Mouse (Mus musculus) hindbrain, embryonic 15.5 days (tissue): ENCODE measurements around the gene Otop2. TPM values are rescaled to one million over a fixed set of nuclear protein-coding genes. Genes with fewer than 3 reads are reported as not detected.

Experiments used
- ATAC-seq: fragments of 200-750 bp; cut with Nextera tagmentation; 2 replicates; pipeline ENCODE4 v1.8.0; 2017; ENCODE audit warnings: low read depth, moderate number of reproducible peaks, moderate TSS enrichment; ENCODE audit not compliant: low FRiP score
- H3K27ac ChIP-seq: fragments of 300-500 bp; sonication (generic); replicated peaks from 2 replicates; pipeline ENCODE4 v1.5.1; 2015; ENCODE audit warnings: mild to moderate bottlenecking, inconsistent platforms
- H3K27me3 ChIP-seq: fragments of 300-500 bp; sonication (generic); 2 replicates; pipeline ENCODE4 v1.6.1; 2015; ENCODE audit warnings: control low read depth, inconsistent platforms
- H3K36me3 ChIP-seq: fragments of 300-500 bp; sonication (generic); 2 replicates; pipeline ENCODE4 v1.6.1; 2015; ENCODE audit warnings: control low read depth, inconsistent platforms
- H3K4me1 ChIP-seq: fragments of 300-500 bp; sonication (generic); replicated peaks from 2 replicates; pipeline ENCODE4 v1.6.1; 2015; ENCODE audit warnings: control low read depth, inconsistent platforms
- H3K4me2 ChIP-seq: fragments of 300-500 bp; sonication (generic); 2 replicates; pipeline ENCODE4 v1.6.1; 2015; ENCODE audit warnings: moderate library complexity, mild to moderate bottlenecking, inconsistent platforms
- H3K4me3 ChIP-seq: fragments of 300-500 bp; sonication (generic); 2 replicates; pipeline ENCODE4 v1.5.1; 2015; ENCODE audit warnings: mild to moderate bottlenecking, inconsistent platforms
- H3K9ac ChIP-seq: fragments of 300-500 bp; sonication (generic); 2 replicates; pipeline ENCODE4 v1.6.1; 2015; ENCODE audit warnings: inconsistent platforms
- H3K9me3 ChIP-seq: fragments of 300-500 bp; sonication (generic); 2 replicates; pipeline ENCODE4 v1.6.1; 2016; ENCODE audit warnings: control low read depth, inconsistent platforms
- WGBS: fragments of 180-500 bp; shearing (Covaris S2); methylation state at CpG from one replicate; pipeline ENCODE4 v1.1.7; 2015; 5-methylcytosine and 5-hydroxymethylcytosine counted together
- polyA plus RNA-seq: library from polyadenylated mRNA; unstranded; fragments of >200 nt; fragmentation: Nextera tagmentation; extraction: Ambion mirVana; gene quantifications from 2 replicates; pipeline ENCODE4 v1.2.1, GENCODE M21; 2015

Otop2 gene
- polyA plus RNA-seq, 1 experiment from 2014 or later = 0.34 TPM

- 45% methylated on average over 2 of the region's 2 CpGs for WGBS
- no peaks in the 10 kb centered on the region for H3K36me3 ChIP-seq
- ATAC-seq = no peak
- H3K4me1 ChIP-seq = peaks cover 11% of the 10 kb centered on the region
- H3K4me3 ChIP-seq = no peak overlapping the region
- peaks cover 56% of the 10 kb centered on the region for H3K27me3 ChIP-seq
- no peaks in the 10 kb centered on the region for H3K9me3 ChIP-seq
- H3K4me2 ChIP-seq = no peak overlapping the region
- H3K27ac ChIP-seq = no peak overlapping the region
- no peak overlapping the region for H3K9ac ChIP-seq
Observed at GRCm38 (mm10) chr11:115314249-115314648, 7.3 kb downstream of the Otop2 start.

- Histone ChIP-seq H3K27me3 (peaks cover 86% of the 10 kb centered on the region), H3K36me3 (no peaks in the 10 kb centered on the region), H3K27ac (no peak overlapping the region), H3K4me2 (no peak overlapping the region), H3K9me3 (no peaks in the 10 kb centered on the region), H3K4me1 (peaks cover 23% of the 10 kb centered on the region), H3K9ac (no peak overlapping the region), H3K4me3 (no peak overlapping the region)
- 63% methylated on average over 7 of the region's 7 CpGs for WGBS
- ATAC-seq = no peak
Observed at GRCm38 (mm10) chr11:115317204-115317603, 10.2 kb downstream of the Otop2 start.

GRCm38 (mm10) chr11:115318245-115319027 is 11.5 kb downstream of the Otop2 start:
- H3K9me3 ChIP-seq = no peaks in the 10 kb centered on the region
- H3K36me3 ChIP-seq = no peaks in the 10 kb centered on the region
- H3K4me3 ChIP-seq = 0 out of 2 replicates have a peak overlapping the region, but pooled peaks have one; percentile 4
- peak overlapping the region; percentile 21; the same call in 1 of the 2 replicates for H3K4me2 ChIP-seq
- no peak for ATAC-seq
- H3K27ac ChIP-seq = no peak overlapping the region
- H3K4me1 ChIP-seq = peaks cover 32% of the 10 kb centered on the region
- H3K27me3 ChIP-seq = peaks cover 94% of the 10 kb centered on the region
- 4% methylated on average over 63 of the region's 63 CpGs for WGBS
- H3K9ac ChIP-seq = no peak overlapping the region

- peaks cover 34% of the 10 kb centered on the region for H3K4me1 ChIP-seq
- H3K9ac ChIP-seq = no peak overlapping the region
- no peaks in the 10 kb centered on the region for H3K9me3 ChIP-seq
- ATAC-seq = no peak
- peaks cover 99% of the 10 kb centered on the region for H3K27me3 ChIP-seq
- H3K36me3 ChIP-seq = no peaks in the 10 kb centered on the region
- WGBS = 6% methylated on average over 18 of the region's 18 CpGs
- no peak overlapping the region for H3K4me2 ChIP-seq
- no peak overlapping the region for H3K4me3 ChIP-seq
- H3K27ac ChIP-seq = no peak overlapping the region
Observed at GRCm38 (mm10) chr11:115319704-115320383, 12.9 kb downstream of the Otop2 start.

- peak within 1 kb of the TSS; percentile 20 for H3K4me3 ChIP-seq
Observed at GRCm38 (mm10) chr11:115321906-115322693, 15.1 kb downstream of the Otop2 start, which contains the start of gene Ush1g. Gene Ush1g (minus strand): TSS chr11:115322041.

GRCm38 (mm10) chr11:115323354-115323753 is 16.4 kb downstream of the Otop2 start:
- Histone ChIP-seq H3K36me3 (no peaks in the 10 kb centered on the region), H3K4me3 (peak overlapping the region; percentile 15; the same call in 1 of the 2 replicates), H3K9me3 (no peaks in the 10 kb centered on the region), H3K4me2 (peak overlapping the region; percentile 28; the same call in 1 of the 2 replicates), H3K9ac (no peak overlapping the region), H3K27me3 (peaks cover 65% of the 10 kb centered on the region), H3K27ac (no peak overlapping the region), H3K4me1 (peaks cover 28% of the 10 kb centered on the region)
- 18% methylated on average over 32 of the region's 32 CpGs for WGBS
- ATAC-seq = no peak

More at GRCm38 (mm10) chr11:115321906-115322693, 15.1 kb downstream of the Otop2 start, which contains the start of gene Ush1g:
- H3K9ac ChIP-seq = peak within 1 kb of the TSS; percentile 8; the same call in 1 of the 2 replicates
- no peaks in the 10 kb centered on the region for H3K9me3 ChIP-seq
- peak; percentile 37; the same call in 1 of the 2 replicates for ATAC-seq
- peak within 1 kb of the TSS; percentile 38 for H3K4me2 ChIP-seq
- WGBS = 3% methylated on average over 35 of the region's 35 CpGs
- peaks cover 78% of the 10 kb centered on the region for H3K27me3 ChIP-seq
- H3K36me3 ChIP-seq = no peaks in the 10 kb centered on the region
- H3K27ac ChIP-seq = no peak within 1 kb of the TSS
- H3K4me1 ChIP-seq = peaks cover 34% of the 10 kb centered on the region

- Histone ChIP-seq H3K4me1 (peaks cover 16% of the 10 kb centered on the region), H3K9me3 (no peaks in the 10 kb centered on the region), H3K27ac (no peak overlapping the region), H3K27me3 (peaks cover 32% of the 10 kb centered on the region), H3K36me3 (no peaks in the 10 kb centered on the region), H3K9ac (no peak overlapping the region), H3K4me2 (no peak overlapping the region), H3K4me3 (no peak overlapping the region)
- ATAC-seq = no peak
- 59% methylated on average over 7 of the region's 7 CpGs for WGBS
Observed at GRCm38 (mm10) chr11:115326730-115327129, 19.8 kb downstream of the Otop2 start.

- no peak for ATAC-seq
- peaks cover 8% of the 10 kb centered on the region for H3K27me3 ChIP-seq
- H3K9me3 ChIP-seq = no peaks in the 10 kb centered on the region
- H3K4me1 ChIP-seq = peaks cover 1% of the 10 kb centered on the region
- WGBS = 70% methylated on average over 15 of the region's 15 CpGs
- H3K27ac ChIP-seq = no peak overlapping the region
- no peak overlapping the region for H3K9ac ChIP-seq
- no peak overlapping the region for H3K4me3 ChIP-seq
- H3K36me3 ChIP-seq = no peaks in the 10 kb centered on the region
- no peak overlapping the region for H3K4me2 ChIP-seq
Observed at GRCm38 (mm10) chr11:115329339-115329738, 22.4 kb downstream of the Otop2 start.

- Histone ChIP-seq H3K9ac (peak within 1 kb of the TSS; percentile 39), H3K4me1 (peaks cover 11% of the 10 kb centered on the region), H3K27ac (no peak within 1 kb of the TSS), H3K9me3 (no peaks in the 10 kb centered on the region), H3K4me3 (peak within 1 kb of the TSS; percentile 37), H3K36me3 (no peaks in the 10 kb centered on the region), H3K27me3 (peaks cover 15% of the 10 kb centered on the region), H3K4me2 (peak within 1 kb of the TSS; percentile 74)
- 3% methylated on average over 29 of the region's 29 CpGs for WGBS
- 0 out of 2 replicates have a peak, but pooled peaks have one; percentile 17 for ATAC-seq
Observed at GRCm38 (mm10) chr11:115334531-115334930, 27.6 kb downstream of the Otop2 start, which contains the start of gene Otop3. Gene Otop3 (plus strand): TSS chr11:115334731.

- Histone ChIP-seq H3K4me1 (peaks cover 11% of the 10 kb centered on the region), H3K4me3 (0 out of 2 replicates have a peak overlapping the region, but pooled peaks have one; percentile 37), H3K36me3 (no peaks in the 10 kb centered on the region), H3K27ac (no peak overlapping the region), H3K4me2 (peak overlapping the region; percentile 74), H3K27me3 (peaks cover 15% of the 10 kb centered on the region), H3K9me3 (no peaks in the 10 kb centered on the region), H3K9ac (no peak overlapping the region)
- ATAC-seq = no peak
- 56% methylated on average over 12 of the region's 12 CpGs for WGBS
Observed at GRCm38 (mm10) chr11:115335223-115335622, 28.3 kb downstream of the Otop2 start.

- Histone ChIP-seq H3K9me3 (no peaks in the 10 kb centered on the region), H3K9ac (no peak overlapping the region), H3K4me1 (peaks cover 11% of the 10 kb centered on the region), H3K4me3 (no peak overlapping the region), H3K4me2 (no peak overlapping the region), H3K27ac (no peak overlapping the region), H3K36me3 (no peaks in the 10 kb centered on the region), H3K27me3 (peaks cover 15% of the 10 kb centered on the region)
- WGBS = 27% methylated on average over 6 of the region's 6 CpGs
- ATAC-seq = no peak
Observed at GRCm38 (mm10) chr11:115336115-115336514, 29.2 kb downstream of the Otop2 start.
